Mouse (Mus musculus) stomach, postnatal 0 days (tissue): Measurements from ENCODE around the gene Wrap53. TPM values are rescaled to one million over a fixed set of nuclear protein-coding genes. Genes with fewer than 3 reads are reported as not detected.

Source experiments
- ATAC-seq: fragments of 200-750 bp; cut with Nextera tagmentation; 2 replicates; pipeline ENCODE4 v1.8.0; 2017; ENCODE audit not compliant: low FRiP score, low TSS enrichment
- DNase-seq: peaks from one replicate; pipeline ENCODE4 v3.0.0-alpha.2; 2016; ENCODE audit warnings: low spot score
- H3K27ac ChIP-seq: fragments of 300-500 bp; sonication (generic); replicated peaks from 2 replicates; pipeline ENCODE4 v1.5.1; 2014; ENCODE audit warnings: mild to moderate bottlenecking, control low read depth
- H3K27me3 ChIP-seq: fragments of 300-500 bp; sonication (generic); 2 replicates; pipeline ENCODE4 v1.6.1; 2014; ENCODE audit warnings: low read length; ENCODE audit not compliant: control insufficient read depth, insufficient read depth
- H3K36me3 ChIP-seq: fragments of 300-500 bp; sonication (generic); 2 replicates; pipeline ENCODE4 v1.6.1; 2014; ENCODE audit warnings: low read length, mixed read lengths; ENCODE audit not compliant: control insufficient read depth, insufficient read depth
- H3K4me1 ChIP-seq: fragments of 300-500 bp; sonication (generic); replicated peaks from 2 replicates; pipeline ENCODE4 v1.6.1; 2014; ENCODE audit warnings: antibody characterized with exemption; ENCODE audit not compliant: control insufficient read depth, insufficient read depth
- H3K4me2 ChIP-seq: fragments of 300-500 bp; sonication (generic); replicated peaks from 2 replicates; pipeline ENCODE4 v1.6.1; 2014; ENCODE audit warnings: low read depth, mild to moderate bottlenecking, control low read depth, moderate library complexity
- H3K4me3 ChIP-seq: fragments of 300-500 bp; sonication (generic); 2 replicates; pipeline ENCODE4 v1.5.1; 2014; ENCODE audit warnings: low read depth, low read length, control low read depth
- H3K9ac ChIP-seq: fragments of 300-500 bp; sonication (generic); 2 replicates; pipeline ENCODE4 v1.6.1; 2014; ENCODE audit warnings: mild to moderate bottlenecking, low read length, control low read depth, mixed read lengths
- H3K9me3 ChIP-seq: fragments of 300-500 bp; sonication (generic); 2 replicates; pipeline ENCODE4 v1.6.1; 2016; ENCODE audit warnings: low read length; ENCODE audit not compliant: control insufficient read depth
- CTCF ChIP-seq: IDR thresholded peaks from 2 replicates; pipeline ENCODE4 v1.5.1; 2016; ENCODE audit warnings: antibody characterized with exemption, low read depth, mild to moderate bottlenecking, moderate library complexity
- EP300 ChIP-seq: optimal IDR thresholded peaks from 2 replicates; pipeline ENCODE3; 2016; ENCODE audit warnings: antibody characterized with exemption
- WGBS: fragments of 180-500 bp; shearing (Covaris S2); extraction: QIAGEN DNeasy Blood & Tissue Kit; methylation state at CpG from one replicate; pipeline ENCODE4 v1.1.7; 2014; 5-methylcytosine and 5-hydroxymethylcytosine counted together
- polyA plus RNA-seq: library from polyadenylated mRNA; unstranded; fragments of >200 nt; fragmentation: Nextera tagmentation; extraction: Ambion mirVana; gene quantifications from 2 replicates; pipeline ENCODE4 v1.2.1, GENCODE M21; 2015

The Wrap53 gene
- polyA plus RNA-seq, 1 experiment from 2014 or later: 9.0 TPM

GRCm38 (mm10) chr11:69605726-69606490 lies 25.9 kb upstream of the Wrap53 start, which contains the start of gene Atp1b2:
TSS of gene Atp1b2 (minus strand) at chr11:69605942.
- DNase-seq (peak; percentile 77), ATAC-seq (peak; percentile 84)
- H3K4me1 ChIP-seq: no peaks in the 10 kb centered on the region
- WGBS: 2% methylated on average over 32 of the region's 32 CpGs
- no peaks in the 10 kb centered on the region for H3K27me3 ChIP-seq
- peak within 1 kb of the TSS; percentile 67 for H3K9ac ChIP-seq
- H3K4me2 ChIP-seq: peak within 1 kb of the TSS; percentile 74
- H3K36me3 ChIP-seq: no peaks in the 10 kb centered on the region
- TF ChIP-seq CTCF (no peak), EP300 (no peak)
- H3K4me3 ChIP-seq: peak within 1 kb of the TSS; percentile 51
- no peaks in the 10 kb centered on the region for H3K9me3 ChIP-seq
- H3K27ac ChIP-seq: peak within 1 kb of the TSS; percentile 42

- no peak for TF ChIP-seq CTCF
- TF ChIP-seq EP300: no peak
- Histone ChIP-seq H3K4me1 (no peaks in the 10 kb centered on the region; the same call in 1 of the 2 replicates), H3K27ac (peak overlapping the region; percentile 42), H3K27me3 (no peaks in the 10 kb centered on the region), H3K9me3 (no peaks in the 10 kb centered on the region), H3K9ac (peak overlapping the region; percentile 67), H3K4me2 (peak overlapping the region; percentile 74), H3K36me3 (no peaks in the 10 kb centered on the region), H3K4me3 (peak overlapping the region; percentile 51)
- under 1% methylated on average over 54 of the region's 73 CpGs for WGBS
- DNase-seq (no peak), ATAC-seq (peak; percentile 43)
Measured at GRCm38 (mm10) chr11:69604795-69605664, 25.0 kb upstream of the Wrap53 start.

- H3K36me3 ChIP-seq: no peaks in the 10 kb centered on the region
- peaks cover 2% of the 10 kb centered on the region; the same call in 1 of the 2 replicates for H3K4me1 ChIP-seq
- peak overlapping the region; percentile 42; the same call in 1 of the 2 replicates for H3K27ac ChIP-seq
- 65% methylated on average over 3 of the region's 3 CpGs for WGBS
- DNase-seq: no peak
- peak overlapping the region; percentile 74 for H3K4me2 ChIP-seq
- no peak for ATAC-seq
- no peaks in the 10 kb centered on the region for H3K9me3 ChIP-seq
- TF ChIP-seq EP300 (no peak), CTCF (no peak)
- H3K4me3 ChIP-seq: peak overlapping the region; percentile 51
- H3K27me3 ChIP-seq: no peaks in the 10 kb centered on the region
- peak overlapping the region; percentile 67; the same call in 1 of the 2 replicates for H3K9ac ChIP-seq
Measured at GRCm38 (mm10) chr11:69604347-69604746, 24.3 kb upstream of the Wrap53 start.

- DNase-seq (no peak), ATAC-seq (no peak)
- 73% methylated on average over 8 of the region's 8 CpGs for WGBS
- Histone ChIP-seq H3K4me2 (no peak overlapping the region), H3K36me3 (no peaks in the 10 kb centered on the region), H3K27ac (no peak overlapping the region), H3K9me3 (no peaks in the 10 kb centered on the region), H3K4me1 (peaks cover 2% of the 10 kb centered on the region; the same call in 1 of the 2 replicates), H3K27me3 (no peaks in the 10 kb centered on the region), H3K9ac (no peak overlapping the region), H3K4me3 (no peak overlapping the region)
- TF ChIP-seq CTCF (no peak), EP300 (no peak)
Measured at GRCm38 (mm10) chr11:69603516-69603915, 23.5 kb upstream of the Wrap53 start.

- no peaks in the 10 kb centered on the region for H3K27me3 ChIP-seq
- H3K4me3 ChIP-seq: no peak overlapping the region
- peaks cover 2% of the 10 kb centered on the region; the same call in 1 of the 2 replicates for H3K4me1 ChIP-seq
- H3K36me3 ChIP-seq: no peaks in the 10 kb centered on the region
- H3K9ac ChIP-seq: no peak overlapping the region
- no peak for DNase-seq
- TF ChIP-seq EP300 (no peak), CTCF (no peak)
- H3K4me2 ChIP-seq: no peak overlapping the region
- no peaks in the 10 kb centered on the region for H3K9me3 ChIP-seq
- WGBS: 43% methylated on average over 3 of the region's 3 CpGs
- ATAC-seq: no peak
- no peak overlapping the region for H3K27ac ChIP-seq
Measured at GRCm38 (mm10) chr11:69601768-69602167, 21.7 kb upstream of the Wrap53 start.
